Mouse (Mus musculus) thymus, postnatal 0 days (tissue): ENCODE measurements around the gene Vmn2r102. TPM values are rescaled to one million over a fixed set of nuclear protein-coding genes. Genes with fewer than 3 reads are reported as not detected.

Experiments used
- DNase-seq: peaks from one replicate; pipeline ENCODE4 v3.0.0-alpha.2; 2015; ENCODE audit warnings: low spot score
- polyA plus RNA-seq: library from polyadenylated mRNA; unstranded; fragments of >200 nt; fragmentation: Nextera tagmentation; extraction: Ambion mirVana; gene quantifications from 2 replicates; pipeline ENCODE4 v1.2.1, GENCODE M21; 2015

The Vmn2r102 gene
- not detected in 2 replicates for polyA plus RNA-seq

- no peak for DNase-seq
Measured at GRCm38 (mm10) chr17:19660028-19660427, at the start of gene Vmn2r102. Gene Vmn2r102 (plus strand): TSS chr17:19660328.

GRCm38 (mm10) chr17:19629328-19629727, 30.8 kb upstream of the Vmn2r102 start:
- DNase-seq = no peak

- no peak for DNase-seq
Measured at GRCm38 (mm10) chr17:19658447-19658846, 1.7 kb upstream of the Vmn2r102 start.

GRCm38 (mm10) chr17:19692062-19692461, 31.9 kb downstream of the Vmn2r102 start:
- no peak for DNase-seq

Other genes with a start within 250 kb of the Vmn2r102 start
- not detected in 2 replicates for gene Vmn2r100, start 155.6 kb upstream of the Vmn2r102 start, polyA plus RNA-seq
- not detected in 2 replicates for gene Vmn2r101, start 83.1 kb upstream of the Vmn2r102 start, polyA plus RNA-seq
- gene Vmn2r103, start 113.0 kb downstream of the Vmn2r102 start, polyA plus RNA-seq = not detected in 2 replicates